Mouse (Mus musculus): ENCODE results near the gene Bcl7c. TPM values are rescaled to one million over a fixed set of nuclear protein-coding genes. Genes with fewer than 3 reads are reported as not detected.

Gene Bcl7c
- total RNA-seq (2012; rRNA removed) (60.5 and 65.0 TPM in 2 replicates), total RNA-seq (2014; rRNA removed) (25.9 and 28.0 TPM in 2 replicates), polyA plus RNA-seq (2012; ENCODE audit: insufficient read length, low read depth) (71.3 and 73.5 TPM in 2 replicates)

- no peaks in the 10 kb centered on the region for H3K9me3 ChIP-seq (replicated peaks; ENCODE audit: low read length)
- peak within 1 kb of the TSS; percentile 94 for H3K9ac ChIP-seq (ENCODE audit: insufficient read depth, low read depth)
- peaks cover 16 to 30% of the 10 kb centered on the region in 2 experiments for H3K36me3 ChIP-seq (replicated peaks in 1 of 2; ENCODE audit: control insufficient read depth in 1 of 2, insufficient read depth in 1 of 2, low read length in 1 of 2)
- TF ChIP-seq USF2 (conservative IDR thresholded peaks at IDR 0.05; ENCODE audit: low read depth, low read length) (peak; percentile 56), MXI1 (IDR thresholded peaks at IDR 0.05; ENCODE audit: low read depth, low read length) (peak; percentile 93), TCF12 (IDR thresholded peaks at IDR 0.05; ENCODE audit: low read depth, low read length) (peak; percentile 43; the same call in 1 of the 2 replicates), ELF1 (IDR thresholded peaks at IDR 0.05; ENCODE audit: low read depth, low read length) (peak; percentile 81), POLR2A (IDR thresholded peaks at IDR 0.05; ENCODE audit: low read depth, low read length) (peak; percentile 59; the same call in 1 of the 2 replicates), CTCF (conservative IDR thresholded peaks at IDR 0.05 in 1 of 2, IDR thresholded peaks at IDR 0.05 in 1 of 2; ENCODE audit: low read depth in 2 of 2, low read length in 2 of 2) (peak in 1 of 2 experiments; percentile 75; a peak in 2 of 4 replicates), NRF1 (IDR thresholded peaks at IDR 0.05; ENCODE audit: low read depth, low read length) (peak; percentile 74), SIN3A (IDR thresholded peaks at IDR 0.05; ENCODE audit: low read length) (peak; percentile 12; the same call in 1 of the 2 replicates), MAX (IDR thresholded peaks at IDR 0.05; ENCODE audit: low read length) (peak; percentile 94), NELFE (IDR thresholded peaks at IDR 0.05; ENCODE audit: low read depth, low read length) (no peak), SMC3 (IDR thresholded peaks at IDR 0.05; ENCODE audit: low read depth, low read length) (peak; percentile 57), IRF4 (IDR thresholded peaks at IDR 0.05; ENCODE audit: low read depth, low read length) (peak; percentile 48; the same call in 1 of the 2 replicates), HCFC1 (IDR thresholded peaks at IDR 0.05; ENCODE audit: low read depth, low read length) (no peak; the same call in 1 of the 2 replicates), USF1 (IDR thresholded peaks at IDR 0.05; ENCODE audit: low read depth, low read length) (peak; percentile 86), MAZ (IDR thresholded peaks at IDR 0.05; ENCODE audit: low read depth, low read length) (peak; percentile 73; the same call in 1 of the 2 replicates), CHD1 (IDR thresholded peaks at IDR 0.05; ENCODE audit: low read depth, low read length) (no peak), MYC (IDR thresholded peaks at IDR 0.05; ENCODE audit: low read depth, low read length) (peak; percentile 70; the same call in 1 of the 2 replicates), UBTF (IDR thresholded peaks at IDR 0.05; ENCODE audit: low read depth, low read length) (no peak; the same call in none of the 2 replicates), TBP (conservative IDR thresholded peaks at IDR 0.05; ENCODE audit: low read depth, low read length) (no peak)
- no peaks in the 10 kb centered on the region for H3K27me3 ChIP-seq (replicated peaks)
- peak within 1 kb of the TSS; percentile 78 for H3K4me2 ChIP-seq (ENCODE audit: insufficient read depth, low read depth, poor library complexity, severe bottlenecking)
- dilution Hi-C loops (cut with MboI; ENCODE audit: extremely low pct_ligation_motif_present, extremely low pct_unique_long_range_greater_than_20kb, low sequenced_read_pairs), result no loop called here
- peaks cover 9 to 33% of the 10 kb centered on the region in 2 experiments for H3K4me1 ChIP-seq (ENCODE audit: control insufficient read depth in 1 of 2, insufficient read depth in 2 of 2)
- peak within 1 kb of the TSS; percentile 92 for H3K27ac ChIP-seq (ENCODE audit: insufficient read depth, low read depth)
- no peaks in the 10 kb centered on the region for H3K79me2 ChIP-seq (replicated peaks; ENCODE audit: control insufficient read depth, extremely low read depth, insufficient read depth, poor library complexity, severe bottlenecking)
- peak; percentile 100 for DNase-seq (ENCODE audit: extremely low read depth)
- in situ Hi-C loops (cut with MboI; ENCODE audit: low pct_ligation_motif_present, low pct_unique_long_range_greater_than_20kb, low sequenced_read_pairs), result no loop called here
- H3K4me3 ChIP-seq (replicated peaks in 1 of 3; ENCODE audit: low read depth in 2 of 3, low read length in 2 of 3, poor library complexity in 1 of 3), result peak within 1 kb of the TSS; percentile 68 to 77 (median 77)
Measured at GRCm38 (mm10) chr7:127708207-127709078, at the start of gene Bcl7c. TSS of gene Bcl7c (minus strand) at chr7:127708933.
